Mouse (Mus musculus): ENCODE measurements around the gene Phldb1. TPM values are rescaled to one million over a fixed set of nuclear protein-coding genes. Genes with fewer than 3 reads are reported as not detected.

Phldb1 gene
- polyA plus RNA-seq, 1 experiment, result 19.0 TPM

GRCm38 (mm10) chr9:44685346-44686330, 49.4 kb downstream of the Phldb1 start:
- Histone ChIP-seq H3K9me3 (replicated peaks; ENCODE audit: control insufficient read depth, insufficient read depth, low read length, poor library complexity, severe bottlenecking) (no peaks in the 10 kb centered on the region), H3K27ac (ENCODE audit: insufficient read depth, low read length) (no peak overlapping the region), H3K9ac (ENCODE audit: low read depth, poor library complexity, severe bottlenecking) (no peak overlapping the region), H3K36me3 (ENCODE audit: control insufficient read depth, insufficient read depth, low read length, poor library complexity, severe bottlenecking) (no peaks in the 10 kb centered on the region), H3K4me3 (ENCODE audit: low read depth, low read length) (no peak overlapping the region), H3K27me3 (ENCODE audit: control insufficient read depth, insufficient read depth, low read length, poor library complexity, severe bottlenecking) (no peaks in the 10 kb centered on the region), H3K4me1 (ENCODE audit: control insufficient read depth, insufficient read depth, low read length) (peaks cover 2% of the 10 kb centered on the region)
- TF ChIP-seq EP300 (IDR thresholded peaks at IDR 0.05; ENCODE audit: insufficient read depth, low read depth, low read length) (no peak), POLR2A (IDR thresholded peaks at IDR 0.05; ENCODE audit: insufficient read depth, low read length) (no peak), CTCF (IDR thresholded peaks at IDR 0.05; ENCODE audit: low read depth, low read length) (peak; percentile 96)

GRCm38 (mm10) chr9:44683046-44683445, 52.0 kb downstream of the Phldb1 start:
- no peaks in the 10 kb centered on the region for H3K36me3 ChIP-seq (ENCODE audit: control insufficient read depth, insufficient read depth, low read length, poor library complexity, severe bottlenecking)
- no peak overlapping the region for H3K9ac ChIP-seq (ENCODE audit: low read depth, poor library complexity, severe bottlenecking)
- H3K9me3 ChIP-seq (replicated peaks; ENCODE audit: control insufficient read depth, insufficient read depth, low read length, poor library complexity, severe bottlenecking), result no peaks in the 10 kb centered on the region
- H3K27me3 ChIP-seq (ENCODE audit: control insufficient read depth, insufficient read depth, low read length, poor library complexity, severe bottlenecking), result no peaks in the 10 kb centered on the region
- no peak overlapping the region for H3K27ac ChIP-seq (ENCODE audit: insufficient read depth, low read length)
- no peak overlapping the region for H3K4me3 ChIP-seq (ENCODE audit: low read depth, low read length)
- TF ChIP-seq CTCF (IDR thresholded peaks at IDR 0.05; ENCODE audit: low read depth, low read length) (no peak), EP300 (IDR thresholded peaks at IDR 0.05; ENCODE audit: insufficient read depth, low read depth, low read length) (no peak)
- H3K4me1 ChIP-seq (ENCODE audit: control insufficient read depth, insufficient read depth, low read length), result no peaks in the 10 kb centered on the region

GRCm38 (mm10) chr9:44679565-44679964, 55.4 kb downstream of the Phldb1 start:
- no peaks in the 10 kb centered on the region for H3K36me3 ChIP-seq (ENCODE audit: control insufficient read depth, insufficient read depth, low read length, poor library complexity, severe bottlenecking)
- H3K9ac ChIP-seq (ENCODE audit: low read depth, poor library complexity, severe bottlenecking), result no peak overlapping the region
- no peaks in the 10 kb centered on the region for H3K27me3 ChIP-seq (ENCODE audit: control insufficient read depth, insufficient read depth, low read length, poor library complexity, severe bottlenecking)
- H3K4me1 ChIP-seq (ENCODE audit: control insufficient read depth, insufficient read depth, low read length), result no peaks in the 10 kb centered on the region
- H3K27ac ChIP-seq (ENCODE audit: insufficient read depth, low read length), result no peak overlapping the region
- no peak overlapping the region for H3K4me3 ChIP-seq (ENCODE audit: low read depth, low read length)
- H3K9me3 ChIP-seq (replicated peaks; ENCODE audit: control insufficient read depth, insufficient read depth, low read length, poor library complexity, severe bottlenecking), result no peaks in the 10 kb centered on the region
- no peak for TF ChIP-seq CTCF (IDR thresholded peaks at IDR 0.05; ENCODE audit: low read depth, low read length)
- no peak for TF ChIP-seq EP300 (IDR thresholded peaks at IDR 0.05; ENCODE audit: insufficient read depth, low read depth, low read length)
- no peak for TF ChIP-seq POLR2A (IDR thresholded peaks at IDR 0.05; ENCODE audit: insufficient read depth, low read length)

- no peaks in the 10 kb centered on the region for H3K9me3 ChIP-seq (replicated peaks; ENCODE audit: control insufficient read depth, insufficient read depth, low read length, poor library complexity, severe bottlenecking)
- no peak for TF ChIP-seq POLR2A (IDR thresholded peaks at IDR 0.05; ENCODE audit: insufficient read depth, low read length)
- peak; percentile 4 for TF ChIP-seq CTCF (IDR thresholded peaks at IDR 0.05; ENCODE audit: low read depth, low read length)
- no peak overlapping the region for H3K27ac ChIP-seq (ENCODE audit: insufficient read depth, low read length)
- H3K4me3 ChIP-seq (ENCODE audit: low read depth, low read length), result no peak overlapping the region
- no peaks in the 10 kb centered on the region for H3K36me3 ChIP-seq (ENCODE audit: control insufficient read depth, insufficient read depth, low read length, poor library complexity, severe bottlenecking)
- no peak overlapping the region for H3K9ac ChIP-seq (ENCODE audit: low read depth, poor library complexity, severe bottlenecking)
- no peaks in the 10 kb centered on the region for H3K4me1 ChIP-seq (ENCODE audit: control insufficient read depth, insufficient read depth, low read length)
- no peaks in the 10 kb centered on the region for H3K27me3 ChIP-seq (ENCODE audit: control insufficient read depth, insufficient read depth, low read length, poor library complexity, severe bottlenecking)
Measured at GRCm38 (mm10) chr9:44678288-44678871, 56.6 kb downstream of the Phldb1 start.

GRCm38 (mm10) chr9:44673005-44673404, 62.0 kb downstream of the Phldb1 start, which contains the start of gene Treh:
TSS of gene Treh (plus strand) at chr9:44673233.
- Histone ChIP-seq H3K36me3 (ENCODE audit: control insufficient read depth, insufficient read depth, low read length, poor library complexity, severe bottlenecking) (no peaks in the 10 kb centered on the region), H3K27ac (ENCODE audit: insufficient read depth, low read length) (no peak within 1 kb of the TSS), H3K4me3 (ENCODE audit: low read depth, low read length) (no peak within 1 kb of the TSS), H3K9ac (ENCODE audit: low read depth, poor library complexity, severe bottlenecking) (no peak within 1 kb of the TSS), H3K27me3 (ENCODE audit: control insufficient read depth, insufficient read depth, low read length, poor library complexity, severe bottlenecking) (no peaks in the 10 kb centered on the region), H3K9me3 (replicated peaks; ENCODE audit: control insufficient read depth, insufficient read depth, low read length, poor library complexity, severe bottlenecking) (no peaks in the 10 kb centered on the region), H3K4me1 (ENCODE audit: control insufficient read depth, insufficient read depth, low read length) (no peaks in the 10 kb centered on the region)
- TF ChIP-seq POLR2A (IDR thresholded peaks at IDR 0.05; ENCODE audit: insufficient read depth, low read length) (no peak), EP300 (IDR thresholded peaks at IDR 0.05; ENCODE audit: insufficient read depth, low read depth, low read length) (no peak), CTCF (IDR thresholded peaks at IDR 0.05; ENCODE audit: low read depth, low read length) (no peak)

Measured in ES-Bruce4 (cell line).